Mouse (Mus musculus) thymus, postnatal 14 days (tissue): ENCODE data around the gene DXBay18.
"Not testable (repeated sequence)": the region's sequence is repeated elsewhere in the genome, so short reads cannot be mapped to it uniquely, and the experiment has no call there.

Experiments
- DNase-seq: peaks from one replicate; pipeline ENCODE4 v3.0.0; 2021

The DXBay18 gene

GRCm38 (mm10) chrX:73149350-73149749, at the start of gene DXBay18:
Gene DXBay18, minus strand, starts transcription at chrX:73149450.
- DNase-seq: not testable (repeated sequence)

- DNase-seq: peak; percentile 27
Observed at GRCm38 (mm10) chrX:73191934-73192333, 42.7 kb upstream of the DXBay18 start, which contains the start of gene Xlr3b. Gene Xlr3b, plus strand, starts transcription at chrX:73192207.

GRCm38 (mm10) chrX:73176889-73177288, 27.6 kb upstream of the DXBay18 start, which contains the start of gene Spin2d:
Gene Spin2d, minus strand, starts transcription at chrX:73176989.
- DNase-seq: not testable (repeated sequence)

- DNase-seq: not testable (repeated sequence)
Observed at GRCm38 (mm10) chrX:73148496-73148895, 754 bp downstream of the DXBay18 start, which contains the start of gene Xlr5b. Gene Xlr5b, plus strand, starts transcription at chrX:73148796.

GRCm38 (mm10) chrX:73143218-73143618, 6.0 kb downstream of the DXBay18 start:
- DNase-seq: not testable (repeated sequence)

GRCm38 (mm10) chrX:73122859-73123829, 26.1 kb downstream of the DXBay18 start:
- DNase-seq: not testable (repeated sequence)

GRCm38 (mm10) chrX:73116747-73117146, 32.5 kb downstream of the DXBay18 start, which contains the start of gene Gm14685:
Gene Gm14685, plus strand, starts transcription at chrX:73117047.
- not testable (repeated sequence) for DNase-seq

- peak; percentile 14 for DNase-seq
Observed at GRCm38 (mm10) chrX:73096941-73097508, 52.2 kb downstream of the DXBay18 start, which contains the start of gene Xlr3a. Gene Xlr3a, minus strand, starts transcription at chrX:73097095.
